Mouse (Mus musculus): ENCODE results near the gene Adgrl2.

Gene Adgrl2

GRCm38 (mm10) chr3:148872563-148872962, 117.8 kb downstream of the Adgrl2 start:
- DNase-seq = no peak

- no peak for DNase-seq
Observed at GRCm38 (mm10) chr3:148871792-148872464, 118.4 kb downstream of the Adgrl2 start.

GRCm38 (mm10) chr3:148867618-148868017, 122.7 kb downstream of the Adgrl2 start:
- DNase-seq = peak in 1 of 2 experiments; percentile 21

- DNase-seq = no peak
Observed at GRCm38 (mm10) chr3:148866633-148867032, 123.7 kb downstream of the Adgrl2 start.

- DNase-seq = no peak
Observed at GRCm38 (mm10) chr3:148866053-148866452, 124.3 kb downstream of the Adgrl2 start.

- no peak for DNase-seq
Observed at GRCm38 (mm10) chr3:148865234-148865633, 125.1 kb downstream of the Adgrl2 start.

GRCm38 (mm10) chr3:148861860-148862259, 128.5 kb downstream of the Adgrl2 start:
- DNase-seq = no peak

- no peak for DNase-seq
Observed at GRCm38 (mm10) chr3:148854306-148854910, 135.9 kb downstream of the Adgrl2 start.

- DNase-seq = no peak
Observed at GRCm38 (mm10) chr3:148853372-148853771, 137.0 kb downstream of the Adgrl2 start.

- no peak for DNase-seq
Observed at GRCm38 (mm10) chr3:148852556-148852955, 137.8 kb downstream of the Adgrl2 start.

GRCm38 (mm10) chr3:148850821-148851220, 139.5 kb downstream of the Adgrl2 start:
- no peak for DNase-seq

- no peak for DNase-seq
Observed at GRCm38 (mm10) chr3:148848366-148848765, 142.0 kb downstream of the Adgrl2 start.

GRCm38 (mm10) chr3:148844182-148844581, 146.2 kb downstream of the Adgrl2 start:
- peak in 1 of 2 experiments; percentile 6 for DNase-seq

- no peak for DNase-seq
Observed at GRCm38 (mm10) chr3:148842533-148842932, 147.8 kb downstream of the Adgrl2 start.

- DNase-seq = no peak
Observed at GRCm38 (mm10) chr3:148838835-148839296, 151.5 kb downstream of the Adgrl2 start.

- no peak for DNase-seq
Observed at GRCm38 (mm10) chr3:148838095-148838834, 152.1 kb downstream of the Adgrl2 start.

GRCm38 (mm10) chr3:148835136-148835535, 155.2 kb downstream of the Adgrl2 start:
- no peak for DNase-seq

GRCm38 (mm10) chr3:148833070-148833769, 157.1 kb downstream of the Adgrl2 start:
- no peak for DNase-seq

- no peak for DNase-seq
Observed at GRCm38 (mm10) chr3:148832001-148832400, 158.4 kb downstream of the Adgrl2 start.

- no peak for DNase-seq
Observed at GRCm38 (mm10) chr3:148828519-148828918, 161.8 kb downstream of the Adgrl2 start.

GRCm38 (mm10) chr3:148823551-148823950, 166.8 kb downstream of the Adgrl2 start:
- no peak for DNase-seq

- DNase-seq = no peak
Observed at GRCm38 (mm10) chr3:148821632-148822031, 168.7 kb downstream of the Adgrl2 start.
